14 mouse cellular contexts compared by ENCODE assay signal in the genomic region with DNA sequence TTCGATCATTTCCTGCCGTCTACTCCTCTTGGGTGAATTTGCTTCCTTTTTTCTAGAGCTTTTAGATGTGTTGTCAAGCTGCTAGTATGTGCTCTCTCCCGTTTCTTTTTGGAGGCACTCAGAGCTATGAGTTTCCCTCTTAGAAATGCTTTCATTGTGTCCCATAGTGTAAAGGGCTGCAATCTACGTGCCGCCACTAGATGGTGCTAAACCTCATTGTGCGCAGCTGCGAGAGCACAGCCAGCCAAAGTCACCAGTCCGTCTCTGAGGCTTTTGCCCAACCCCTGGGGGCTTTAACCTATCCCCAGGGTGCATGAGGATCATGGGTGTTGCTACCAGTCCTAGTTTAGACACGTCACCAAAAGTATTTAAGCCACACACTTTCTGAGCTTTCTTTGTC. TPM values are rescaled to one million over a fixed set of nuclear protein-coding genes. Genes with fewer than 3 reads are reported as not detected.
DNase-seq lines count a peak whose midpoint lies in the region; ATAC-seq and TF ChIP-seq lines count a peak whose summit lies in the region.
"Not testable (repeated sequence)": the region's sequence is repeated elsewhere in the genome, so short reads cannot be mapped to it uniquely, and the experiment has no call there.
"Had no signal": no experiment of that assay in that cellular context is flagged by ENCODE, and none has a peak within 500 bp of the region (broad histone marks: within the 10 kb centered on the region; RNA-seq: fewer than 3 reads in every experiment).

No protein-coding gene starts in this region.

- peak; percentile 51; the same call in 1 of the 2 replicates for ATAC-seq in intestine, embryonic 15.5 days

- not testable (repeated sequence) for H3K4me3 ChIP-seq in intestine, embryonic 15.5 days (replicated peaks); lung, adult 2 months (replicated peaks; ENCODE audit: extremely low read depth, low read depth, low read length)

- not testable (repeated sequence) for H3K4me1 ChIP-seq in intestine, embryonic 15.5 days (replicated peaks); lung, adult 2 months (ENCODE audit: control insufficient read depth, insufficient read depth, low read length)

- H3K9me3 ChIP-seq in intestine, embryonic 15.5 days: not testable (repeated sequence)

- H3K27ac ChIP-seq in intestine, embryonic 15.5 days: not testable (repeated sequence)

- peak; percentile 61 for TF ChIP-seq CTCF in lung, adult 2 months (IDR thresholded peaks at IDR 0.05; ENCODE audit: insufficient read depth, low read length)

- WGBS in intestine, embryonic 15.5 days: 26% methylated on average over 8 of the region's 9 CpGs
- 20% methylated on average over 8 of the region's 9 CpGs for WGBS in lung, adult 2 months

- not testable (repeated sequence) for H3K36me3 ChIP-seq in intestine, embryonic 15.5 days

- H3K4me2 ChIP-seq in intestine, embryonic 15.5 days (replicated peaks): not testable (repeated sequence)

- not testable (repeated sequence) for H3K9ac ChIP-seq in intestine, embryonic 15.5 days

- DNase-seq in adipocyte (ENCODE audit: low spot score): peak; percentile 31
- peak; percentile 45 to 49 for DNase-seq in cerebellum, postnatal 10 days
- peak; percentile 40 for DNase-seq in gastrocnemius, postnatal 10 days
- peak; percentile 1 for DNase-seq in layer of hippocampus, adult 9-10 months (ENCODE audit: low spot score)
- peak; percentile 21 for DNase-seq in lung, adult 2 months
- DNase-seq in right cerebral cortex, adult 18-20 months: peak; percentile 1

- TF ChIP-seq POLR2A in lung, adult 2 months (IDR thresholded peaks at IDR 0.05; ENCODE audit: borderline replicate concordance, extremely low read depth, low read depth, low read length): not testable (repeated sequence)

- H3K27me3 ChIP-seq in intestine, embryonic 15.5 days (replicated peaks): not testable (repeated sequence)

RNA-seq across cellular contexts. Expression of a gene that starts 31.5 kb away (rescaled TPM):
- total RNA-seq in gastrocnemius, postnatal 10 days (2021): not detected
- polyA plus RNA-seq in intestine, embryonic 15.5 days (2015; fragmentation: Nextera tagmentation; extraction: Ambion mirVana): not detected in 2 replicates
- polyA plus RNA-seq in lung, adult 2 months (2012; rRNA removed): not detected in 2 replicates
- total RNA-seq: left cerebral cortex, adult 18-20 months had no signal
- polyA plus RNA-seq: embryonic facial prominence, embryonic 14.5 days; forebrain, embryonic 16.5 days; hindbrain, embryonic 16.5 days; liver, embryonic 16.5 days; midbrain, embryonic 14.5 days; neural tube, embryonic 15.5 days had no signal

RNA-seq across cellular contexts. Expression of a gene that starts 37.4 kb away (rescaled TPM):
- total RNA-seq in gastrocnemius, postnatal 10 days (2021): not detected
- not detected in 2 replicates for polyA plus RNA-seq in intestine, embryonic 15.5 days (2015; fragmentation: Nextera tagmentation; extraction: Ambion mirVana)
- polyA plus RNA-seq in lung, adult 2 months (2012; rRNA removed): not detected in 2 replicates
- total RNA-seq: left cerebral cortex, adult 18-20 months had no signal
- polyA plus RNA-seq: embryonic facial prominence, embryonic 14.5 days; forebrain, embryonic 16.5 days; hindbrain, embryonic 16.5 days; liver, embryonic 16.5 days; midbrain, embryonic 14.5 days; neural tube, embryonic 15.5 days had no signal

RNA-seq across cellular contexts. Expression of a gene that starts 39.0 kb away (rescaled TPM):
- total RNA-seq in gastrocnemius, postnatal 10 days (2021): not detected
- polyA plus RNA-seq in intestine, embryonic 15.5 days (2015; fragmentation: Nextera tagmentation; extraction: Ambion mirVana): not detected in 2 replicates
- not detected in 2 replicates for polyA plus RNA-seq in lung, adult 2 months (2012; rRNA removed)
- total RNA-seq: left cerebral cortex, adult 18-20 months had no signal
- polyA plus RNA-seq: embryonic facial prominence, embryonic 14.5 days; forebrain, embryonic 16.5 days; hindbrain, embryonic 16.5 days; liver, embryonic 16.5 days; midbrain, embryonic 14.5 days; neural tube, embryonic 15.5 days had no signal
